Mouse (Mus musculus): Measurements from ENCODE around the gene Atf1.

GRCm38 (mm10) chr15:100218018-100218417 is 9.6 kb upstream of the Atf1 start:
- TF ChIP-seq CTCF (IDR thresholded peaks at IDR 0.05; ENCODE audit: low read depth, low read length) (no peak), POLR2A (IDR thresholded peaks at IDR 0.05; ENCODE audit: extremely low read depth, insufficient read depth, low read length) (no peak)

All from liver, adult 2 months (tissue).